Mouse (Mus musculus): ENCODE results near the gene Kif5a.

DNA sequence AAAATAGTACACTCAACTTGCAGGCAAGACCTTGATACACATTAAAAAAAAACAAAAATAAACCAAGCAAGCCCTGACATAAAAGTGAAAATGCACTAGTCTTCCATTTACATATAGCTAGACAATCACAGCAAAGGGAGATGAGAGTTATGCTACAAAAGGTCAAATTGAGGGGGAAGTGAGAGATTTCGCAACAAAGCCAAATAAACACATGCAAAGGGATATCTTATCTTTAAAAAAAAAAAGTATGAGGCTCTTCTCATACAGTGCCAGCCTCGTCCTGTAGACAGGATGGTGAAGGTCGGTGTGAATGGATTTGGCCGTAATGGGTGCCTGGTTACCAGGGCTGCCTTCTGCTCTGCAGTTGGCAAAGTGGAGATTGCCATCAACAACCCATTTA, 49.7 kb upstream of the Kif5a start:
- TF ChIP-seq CTCF (IDR thresholded peaks at IDR 0.05; ENCODE audit: borderline replicate concordance, insufficient read depth, low read length) (no peak), POLR2A (IDR thresholded peaks at IDR 0.05; ENCODE audit: low read depth, low read length) (no peak)
